Mouse (Mus musculus) C2C12 (cell line): ENCODE data around the gene Cbx7. TPM values are rescaled to one million over a fixed set of nuclear protein-coding genes. Genes with fewer than 3 reads are reported as not detected.

Source experiments
- H3K27me3 ChIP-seq: one replicate; pipeline ENCODE4 v1.6.1; 2011; ENCODE audit not compliant: control insufficient read depth, insufficient read depth, insufficient read length
- H3K36me3 ChIP-seq: one replicate; pipeline ENCODE4 v1.6.1; 2011; ENCODE audit not compliant: control insufficient read depth, insufficient read depth
- H3K4me3 ChIP-seq: one replicate; pipeline ENCODE4 v1.5.1; 2011; ENCODE audit warnings: mild to moderate bottlenecking, control low read depth; ENCODE audit not compliant: poor library complexity, insufficient read depth, severe bottlenecking
- H3K79me2 ChIP-seq: one replicate; pipeline ENCODE4 v1.6.1; 2011; ENCODE audit not compliant: control insufficient read depth, insufficient read depth
- H3K79me3 ChIP-seq: one replicate; pipeline ENCODE4 v1.6.1; 2011; ENCODE audit warnings: low read depth, control low read depth
- H3ac ChIP-seq: one replicate; pipeline ENCODE3; 2011; ENCODE audit warnings: low read depth; ENCODE audit not compliant: control insufficient read depth, insufficient read length
- CEBPB ChIP-seq: IDR thresholded peaks from one replicate; pipeline ENCODE4 v1.6.1; 2011; ENCODE audit warnings: low read depth, mild to moderate bottlenecking, control low read depth, moderate library complexity
- CTCF ChIP-seq: IDR thresholded peaks from one replicate; pipeline ENCODE4 v1.5.1; 2011; ENCODE audit not compliant: control insufficient read depth, insufficient read depth, insufficient read length
- FOSL1 ChIP-seq: IDR thresholded peaks from one replicate; pipeline ENCODE4 v1.8.0; 2011; ENCODE audit warnings: mild to moderate bottlenecking, low read length; ENCODE audit not compliant: poor library complexity, insufficient read depth, severe bottlenecking
- MAX ChIP-seq: IDR thresholded peaks from one replicate; pipeline ENCODE4 v1.6.1; 2011; ENCODE audit warnings: mild to moderate bottlenecking, control low read depth
- MYOD1 ChIP-seq: IDR thresholded peaks from one replicate; pipeline ENCODE4 v1.6.1; 2011; ENCODE audit warnings: low read depth; ENCODE audit not compliant: control insufficient read depth, insufficient read length
- MYOG ChIP-seq: IDR thresholded peaks from one replicate; pipeline ENCODE4 v1.6.1; 2011; ENCODE audit not compliant: control insufficient read depth, insufficient read length; ENCODE audit errors: extremely low read depth
- USF1 ChIP-seq: IDR thresholded peaks from one replicate; pipeline ENCODE4 v1.6.1; 2011; ENCODE audit warnings: low read depth, mild to moderate bottlenecking, control low read depth, moderate library complexity
- polyA plus RNA-seq: library from polyadenylated mRNA; unstranded; fragments of >200 nt; fragmentation: generic; extraction: Trizol; gene quantifications from one replicate; pipeline ENCODE4 v1.2.1, GENCODE M21; 2012; ENCODE audit warnings: missing spikeins

Cbx7 gene
- polyA plus RNA-seq, 1 experiment = 5.9 TPM

- Histone ChIP-seq H3K27me3 (no peaks in the 10 kb centered on the region), H3ac (peak overlapping the region; percentile 28), H3K36me3 (no peaks in the 10 kb centered on the region), H3K79me2 (no peaks in the 10 kb centered on the region), H3K4me3 (peak overlapping the region; percentile 40), H3K79me3 (no peaks in the 10 kb centered on the region)
- TF ChIP-seq CTCF (no peak), USF1 (no peak), CEBPB (no peak), MAX (peak; percentile 77)
Observed at GRCm38 (mm10) chr15:79932323-79932987, 38.5 kb downstream of the Cbx7 start.

GRCm38 (mm10) chr15:79931496-79932141 lies 39.3 kb downstream of the Cbx7 start:
- no peak for TF ChIP-seq MYOG
- no peak for TF ChIP-seq USF1
- no peak for TF ChIP-seq FOSL1
- TF ChIP-seq MYOD1 = no peak
- TF ChIP-seq MAX = no peak
- Histone ChIP-seq H3K79me3 (no peaks in the 10 kb centered on the region), H3K4me3 (no peak overlapping the region), H3ac (no peak overlapping the region), H3K27me3 (no peaks in the 10 kb centered on the region), H3K36me3 (no peaks in the 10 kb centered on the region), H3K79me2 (no peaks in the 10 kb centered on the region)

- Histone ChIP-seq H3K4me3 (no peak overlapping the region), H3K27me3 (no peaks in the 10 kb centered on the region), H3K36me3 (no peaks in the 10 kb centered on the region), H3ac (no peak overlapping the region), H3K79me3 (no peaks in the 10 kb centered on the region), H3K79me2 (no peaks in the 10 kb centered on the region)
- TF ChIP-seq MYOG (no peak), MAX (no peak), CTCF (no peak), MYOD1 (no peak), USF1 (no peak), FOSL1 (no peak)
Observed at GRCm38 (mm10) chr15:79929734-79930133, 41.2 kb downstream of the Cbx7 start.

DNA sequence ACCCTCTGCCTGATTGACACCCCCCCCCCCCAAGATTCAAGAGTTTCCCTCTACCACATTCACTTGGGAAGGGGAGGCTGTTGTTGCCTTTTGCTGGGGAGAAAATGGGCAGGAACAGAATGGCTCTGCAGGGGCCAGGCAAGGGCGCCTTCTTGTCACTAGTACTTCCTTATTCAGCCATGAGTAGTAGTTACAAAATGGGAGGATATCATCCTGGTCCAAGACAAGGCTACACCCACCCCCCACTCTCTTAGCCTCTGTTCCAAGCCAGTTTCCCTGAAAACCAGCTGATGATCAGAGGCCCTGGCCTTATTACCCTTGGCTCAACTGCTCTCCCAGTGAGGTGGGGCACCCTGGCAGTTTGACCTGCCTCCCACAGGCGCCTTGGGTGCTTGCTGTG lies 42.2 kb downstream of the Cbx7 start:
- no peak overlapping the region for H3K4me3 ChIP-seq

GRCm38 (mm10) chr15:79928316-79928715 lies 42.6 kb downstream of the Cbx7 start:
- Histone ChIP-seq H3K27me3 (no peaks in the 10 kb centered on the region), H3K79me3 (no peaks in the 10 kb centered on the region), H3K79me2 (no peaks in the 10 kb centered on the region), H3ac (no peak overlapping the region), H3K4me3 (no peak overlapping the region), H3K36me3 (no peaks in the 10 kb centered on the region)
- TF ChIP-seq MAX = no peak
- no peak for TF ChIP-seq MYOG
- TF ChIP-seq CEBPB = no peak
- TF ChIP-seq CTCF = no peak
- no peak for TF ChIP-seq MYOD1
- TF ChIP-seq FOSL1 = no peak
- TF ChIP-seq USF1 = no peak

More for the DNA sequence above, 42.2 kb downstream of the Cbx7 start:
- TF ChIP-seq FOSL1 = no peak
- no peak for TF ChIP-seq CEBPB
- no peak for TF ChIP-seq CTCF
- Histone ChIP-seq H3K79me2 (no peaks in the 10 kb centered on the region), H3ac (no peak overlapping the region), H3K79me3 (no peaks in the 10 kb centered on the region), H3K36me3 (no peaks in the 10 kb centered on the region), H3K27me3 (no peaks in the 10 kb centered on the region)

DNA sequence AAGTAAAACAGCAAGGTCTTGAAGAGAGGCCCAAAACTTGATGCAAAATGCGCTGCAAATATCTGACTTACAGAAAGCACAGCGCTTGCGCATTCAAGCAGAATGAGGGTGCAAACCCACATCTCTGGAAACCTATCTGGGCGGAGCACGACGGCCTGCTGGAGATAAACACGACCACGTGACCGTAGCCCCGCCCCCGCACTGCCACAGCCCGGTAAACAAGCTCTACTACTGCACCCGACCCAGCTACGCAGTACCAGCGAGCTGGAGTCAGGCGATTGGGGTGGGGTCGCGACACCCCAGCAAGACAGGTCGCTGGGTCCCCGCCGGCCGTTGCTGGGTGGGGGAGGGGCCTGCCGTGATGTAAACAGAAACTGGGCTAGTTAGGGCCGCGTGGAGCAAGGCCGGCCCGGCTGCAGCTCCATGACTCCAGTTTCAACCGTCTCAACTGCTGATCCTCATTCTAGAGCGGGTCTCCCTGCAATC lies 43.2 kb downstream of the Cbx7 start:
- Histone ChIP-seq H3K27me3 (no peaks in the 10 kb centered on the region), H3K4me3 (peak overlapping the region; percentile 36), H3K36me3 (no peaks in the 10 kb centered on the region), H3K79me2 (no peaks in the 10 kb centered on the region), H3ac (peak overlapping the region; percentile 36), H3K79me3 (no peaks in the 10 kb centered on the region)
- TF ChIP-seq MAX (peak; percentile 63), FOSL1 (no peak), USF1 (peak; percentile 93), MYOD1 (no peak), MYOG (no peak)
